Mouse (Mus musculus): ENCODE data around the gene Katnal1. TPM values are rescaled to one million over a fixed set of nuclear protein-coding genes. Genes with fewer than 3 reads are reported as not detected.

The Katnal1 gene
- polyA plus RNA-seq (2012; rRNA removed): 2.4 and 2.5 TPM in 2 replicates

GRCm38 (mm10) chr5:148929116-148929449 lies at the start of gene Katnal1:
Gene Katnal1 (minus strand): TSS chr5:148929320.
- 2% methylated on average over 16 of the region's 16 CpGs for WGBS
- H3K4me3 ChIP-seq (ENCODE audit: extremely low read depth, insufficient read depth, insufficient read length): peak within 1 kb of the TSS; percentile 70
- no peaks in the 10 kb centered on the region for H3K4me1 ChIP-seq (ENCODE audit: control insufficient read depth, insufficient read depth, insufficient read length)
- no peaks in the 10 kb centered on the region for H3K27me3 ChIP-seq (ENCODE audit: control insufficient read depth, insufficient read depth, low read length)
- no peak for TF ChIP-seq CTCF (IDR thresholded peaks at IDR 0.05; ENCODE audit: extremely low read depth, insufficient read depth, insufficient read length, insufficient replicate concordance)
- TF ChIP-seq POLR2A (IDR thresholded peaks at IDR 0.05; ENCODE audit: low read depth, low read length): no peak
- H3K27ac ChIP-seq (ENCODE audit: insufficient read depth, low read length): peak within 1 kb of the TSS; percentile 79
- no peaks in the 10 kb centered on the region for H3K36me3 ChIP-seq (ENCODE audit: control insufficient read depth, insufficient read depth, low read length)
- DNase-seq (ENCODE audit: low read depth in 1 of 2, low spot score in 2 of 2): no peak

GRCm38 (mm10) chr5:148978458-148979165 lies 49.5 kb upstream of the Katnal1 start:
- H3K36me3 ChIP-seq (ENCODE audit: control insufficient read depth, insufficient read depth, low read length): no peaks in the 10 kb centered on the region
- H3K4me1 ChIP-seq (ENCODE audit: control insufficient read depth, insufficient read depth, insufficient read length): peaks cover 25% of the 10 kb centered on the region; the same call in 1 of the 2 replicates
- WGBS: 44% methylated on average over 18 of the region's 18 CpGs
- TF ChIP-seq POLR2A (IDR thresholded peaks at IDR 0.05; ENCODE audit: low read depth, low read length): no peak
- TF ChIP-seq CTCF (IDR thresholded peaks at IDR 0.05; ENCODE audit: extremely low read depth, insufficient read depth, insufficient read length, insufficient replicate concordance): no peak
- no peak overlapping the region for H3K4me3 ChIP-seq (ENCODE audit: extremely low read depth, insufficient read depth, insufficient read length)
- peak in 1 of 2 experiments; percentile 20 for DNase-seq (ENCODE audit: low read depth in 1 of 2, low spot score in 2 of 2)
- no peaks in the 10 kb centered on the region for H3K27me3 ChIP-seq (ENCODE audit: control insufficient read depth, insufficient read depth, low read length)
- peak overlapping the region; percentile 89 for H3K27ac ChIP-seq (ENCODE audit: insufficient read depth, low read length)

- Histone ChIP-seq H3K36me3 (ENCODE audit: control insufficient read depth, insufficient read depth, low read length) (no peaks in the 10 kb centered on the region), H3K4me1 (ENCODE audit: control insufficient read depth, insufficient read depth, insufficient read length) (peaks cover 25% of the 10 kb centered on the region; the same call in 1 of the 2 replicates), H3K27me3 (ENCODE audit: control insufficient read depth, insufficient read depth, low read length) (no peaks in the 10 kb centered on the region), H3K4me3 (ENCODE audit: extremely low read depth, insufficient read depth, insufficient read length) (no peak overlapping the region), H3K27ac (ENCODE audit: insufficient read depth, low read length) (peak overlapping the region; percentile 89)
- TF ChIP-seq POLR2A (IDR thresholded peaks at IDR 0.05; ENCODE audit: low read depth, low read length) (no peak), CTCF (IDR thresholded peaks at IDR 0.05; ENCODE audit: extremely low read depth, insufficient read depth, insufficient read length, insufficient replicate concordance) (no peak)
- WGBS: 11% methylated on average over 14 of the region's 14 CpGs
- peak in 1 of 2 experiments; percentile 22 for DNase-seq (ENCODE audit: low read depth in 1 of 2, low spot score in 2 of 2)
Measured at GRCm38 (mm10) chr5:148977698-148978457, 48.8 kb upstream of the Katnal1 start.

- WGBS: 28% methylated on average over 8 of the region's 8 CpGs
- Histone ChIP-seq H3K4me1 (ENCODE audit: control insufficient read depth, insufficient read depth, insufficient read length) (peaks cover 25% of the 10 kb centered on the region; the same call in 1 of the 2 replicates), H3K4me3 (ENCODE audit: extremely low read depth, insufficient read depth, insufficient read length) (no peak overlapping the region), H3K27ac (ENCODE audit: insufficient read depth, low read length) (peak overlapping the region; percentile 89; the same call in 1 of the 2 replicates), H3K36me3 (ENCODE audit: control insufficient read depth, insufficient read depth, low read length) (no peaks in the 10 kb centered on the region), H3K27me3 (ENCODE audit: control insufficient read depth, insufficient read depth, low read length) (no peaks in the 10 kb centered on the region)
- DNase-seq (ENCODE audit: low read depth in 1 of 2, low spot score in 2 of 2): peak; percentile 78 to 80
- no peak for TF ChIP-seq POLR2A (IDR thresholded peaks at IDR 0.05; ENCODE audit: low read depth, low read length)
- no peak for TF ChIP-seq CTCF (IDR thresholded peaks at IDR 0.05; ENCODE audit: extremely low read depth, insufficient read depth, insufficient read length, insufficient replicate concordance)
Measured at GRCm38 (mm10) chr5:148976876-148977275, 47.8 kb upstream of the Katnal1 start.

GRCm38 (mm10) chr5:148975035-148975434 lies 45.9 kb upstream of the Katnal1 start:
- no peak for DNase-seq (ENCODE audit: low read depth in 1 of 2, low spot score in 2 of 2)
- no peaks in the 10 kb centered on the region for H3K36me3 ChIP-seq (ENCODE audit: control insufficient read depth, insufficient read depth, low read length)
- no peaks in the 10 kb centered on the region for H3K27me3 ChIP-seq (ENCODE audit: control insufficient read depth, insufficient read depth, low read length)
- H3K4me3 ChIP-seq (ENCODE audit: extremely low read depth, insufficient read depth, insufficient read length): no peak overlapping the region
- 96% methylated on average over 12 of the region's 12 CpGs for WGBS
- no peak overlapping the region for H3K27ac ChIP-seq (ENCODE audit: insufficient read depth, low read length)
- TF ChIP-seq CTCF (IDR thresholded peaks at IDR 0.05; ENCODE audit: extremely low read depth, insufficient read depth, insufficient read length, insufficient replicate concordance) (no peak), POLR2A (IDR thresholded peaks at IDR 0.05; ENCODE audit: low read depth, low read length) (no peak)
- peaks cover 25% of the 10 kb centered on the region; the same call in 1 of the 2 replicates for H3K4me1 ChIP-seq (ENCODE audit: control insufficient read depth, insufficient read depth, insufficient read length)

- no peak for TF ChIP-seq POLR2A (IDR thresholded peaks at IDR 0.05; ENCODE audit: low read depth, low read length)
- no peak for TF ChIP-seq CTCF (IDR thresholded peaks at IDR 0.05; ENCODE audit: extremely low read depth, insufficient read depth, insufficient read length, insufficient replicate concordance)
- no peak for DNase-seq (ENCODE audit: low read depth in 1 of 2, low spot score in 2 of 2)
- Histone ChIP-seq H3K27ac (ENCODE audit: insufficient read depth, low read length) (no peak overlapping the region), H3K36me3 (ENCODE audit: control insufficient read depth, insufficient read depth, low read length) (no peaks in the 10 kb centered on the region), H3K4me1 (ENCODE audit: control insufficient read depth, insufficient read depth, insufficient read length) (peaks cover 14% of the 10 kb centered on the region; the same call in 1 of the 2 replicates), H3K4me3 (ENCODE audit: extremely low read depth, insufficient read depth, insufficient read length) (no peak overlapping the region), H3K27me3 (ENCODE audit: control insufficient read depth, insufficient read depth, low read length) (no peaks in the 10 kb centered on the region)
- WGBS: 47% methylated on average over 6 of the region's 6 CpGs
Measured at GRCm38 (mm10) chr5:148973019-148973668, 44.0 kb upstream of the Katnal1 start.

Measured in spleen, adult 2 months (tissue).